Mouse (Mus musculus): ENCODE measurements at regions not wholly inside any gene's neighbourhood (a gene's known extent, or its start where the extent isn't known, plus 50 kb on each side); places are given as distances from the start of the nearest gene placed in this dataset.

DNA sequence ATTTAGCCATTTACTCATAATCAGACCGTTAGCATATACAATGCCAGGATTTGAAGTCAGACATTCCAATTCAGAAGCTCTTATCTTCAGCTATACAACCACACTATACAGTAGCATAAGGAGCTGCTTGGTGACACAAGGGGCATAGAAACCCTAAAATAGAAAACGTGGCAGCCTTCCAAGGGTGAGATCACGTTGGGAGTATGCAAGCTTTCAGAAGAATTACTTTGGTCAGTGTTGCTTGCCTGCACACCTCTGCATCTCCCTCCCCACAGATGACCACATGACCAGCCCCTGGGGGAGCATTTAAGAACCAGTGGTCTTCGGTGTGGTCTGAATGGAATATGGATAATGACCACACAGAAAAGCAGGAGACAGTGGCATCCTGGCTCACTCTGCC lies 74.9 kb upstream of the Gnao1 start:
- 73% methylated on average over 4 of the region's 4 CpGs for WGBS
- no peak for ATAC-seq (ENCODE audit: insufficient number of reproducible peaks, insufficient read depth, low FRiP score, low TSS enrichment, low read depth)
- no peaks in the 10 kb centered on the region for H3K27me3 ChIP-seq
- H3K4me2 ChIP-seq = no peak overlapping the region
- no peak overlapping the region for H3K9ac ChIP-seq (replicated peaks)
- H3K4me1 ChIP-seq (replicated peaks) = no peaks in the 10 kb centered on the region
- no peak overlapping the region for H3K4me3 ChIP-seq (replicated peaks)
- no peaks in the 10 kb centered on the region for H3K9me3 ChIP-seq
- H3K27ac ChIP-seq = no peak overlapping the region
- no peaks in the 10 kb centered on the region for H3K36me3 ChIP-seq

DNA sequence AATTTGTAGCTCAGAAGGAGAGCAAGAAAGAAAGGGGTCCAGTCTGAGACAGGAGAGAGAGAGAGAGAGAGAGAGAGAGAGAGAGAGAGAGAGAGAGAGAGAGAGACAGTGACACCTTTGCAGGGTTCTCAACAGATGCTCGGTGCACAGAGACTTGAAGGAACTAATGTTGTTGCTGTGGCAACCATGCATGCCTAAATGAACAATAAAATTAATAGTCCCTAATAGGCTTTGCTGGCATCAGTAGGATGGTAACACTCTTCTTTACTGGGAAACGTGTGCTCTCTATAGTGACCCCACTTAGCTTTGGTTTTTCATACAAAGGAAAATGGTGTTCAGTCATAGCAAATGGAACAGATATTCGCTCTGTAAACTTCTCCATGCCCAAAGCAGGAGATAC lies 69.5 kb upstream of the Gnao1 start:
- no peak for ATAC-seq (ENCODE audit: insufficient number of reproducible peaks, insufficient read depth, low FRiP score, low TSS enrichment, low read depth)
- H3K36me3 ChIP-seq = no peaks in the 10 kb centered on the region
- H3K4me2 ChIP-seq = no peak overlapping the region
- H3K27me3 ChIP-seq = no peaks in the 10 kb centered on the region
- no peak overlapping the region for H3K9ac ChIP-seq (replicated peaks)
- no peak overlapping the region for H3K27ac ChIP-seq
- H3K4me3 ChIP-seq (replicated peaks) = no peak overlapping the region
- no peaks in the 10 kb centered on the region for H3K4me1 ChIP-seq (replicated peaks)
- H3K9me3 ChIP-seq = no peaks in the 10 kb centered on the region
- 60% methylated on average over 3 of the region's 3 CpGs for WGBS

DNA sequence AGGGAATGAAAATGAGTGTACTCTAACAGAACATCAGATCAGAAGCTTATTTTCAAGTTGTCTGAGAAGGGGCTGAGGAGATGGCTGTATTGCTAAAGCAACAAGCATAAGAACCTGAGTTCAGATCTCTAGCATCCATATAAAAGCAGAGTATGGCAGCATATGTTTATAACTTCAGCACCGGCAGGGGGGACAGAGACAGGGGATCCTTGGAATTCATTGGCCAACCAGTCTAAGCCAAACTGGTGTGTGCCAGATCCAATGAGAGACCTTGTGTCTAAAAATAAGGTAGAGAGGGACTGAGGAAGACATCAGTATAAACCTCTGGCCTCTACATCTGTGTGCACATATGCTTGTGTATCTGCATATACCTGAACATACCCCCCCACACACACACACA lies 61.0 kb upstream of the Gnao1 start:
- WGBS = 69% methylated on average over 1 of the region's 1 CpGs
- ATAC-seq (ENCODE audit: insufficient number of reproducible peaks, insufficient read depth, low FRiP score, low TSS enrichment, low read depth) = no peak
- Histone ChIP-seq H3K4me2 (no peak overlapping the region), H3K36me3 (no peaks in the 10 kb centered on the region), H3K9me3 (no peaks in the 10 kb centered on the region), H3K9ac (replicated peaks) (no peak overlapping the region), H3K27ac (no peak overlapping the region), H3K4me1 (replicated peaks) (no peaks in the 10 kb centered on the region), H3K27me3 (no peaks in the 10 kb centered on the region), H3K4me3 (replicated peaks) (no peak overlapping the region)

DNA sequence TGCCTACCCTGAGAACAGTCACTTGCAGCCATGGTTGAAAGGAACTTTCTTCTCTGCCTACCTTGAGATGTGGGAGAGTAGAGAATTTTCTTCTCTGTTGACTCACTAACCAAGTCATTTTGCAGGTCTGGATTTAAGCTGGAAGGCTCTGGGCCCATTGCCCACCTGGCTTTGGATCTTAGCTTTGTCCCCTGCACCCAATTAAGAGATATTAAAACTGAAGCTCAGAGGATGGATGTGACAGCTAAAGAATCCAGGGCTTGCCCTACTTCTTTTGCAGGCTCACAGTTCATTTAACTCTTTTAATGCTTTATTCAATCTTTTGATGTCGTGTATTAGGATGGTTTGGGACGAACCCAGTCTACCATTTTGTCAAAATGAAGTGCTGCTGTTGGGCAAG lies 58.8 kb upstream of the Gnao1 start:
- no peak overlapping the region for H3K4me2 ChIP-seq
- H3K36me3 ChIP-seq = no peaks in the 10 kb centered on the region
- no peaks in the 10 kb centered on the region for H3K4me1 ChIP-seq (replicated peaks)
- H3K27ac ChIP-seq = no peak overlapping the region
- no peak overlapping the region for H3K9ac ChIP-seq (replicated peaks)
- 72% methylated on average over 2 of the region's 2 CpGs for WGBS
- no peak for ATAC-seq (ENCODE audit: insufficient number of reproducible peaks, insufficient read depth, low FRiP score, low TSS enrichment, low read depth)
- H3K9me3 ChIP-seq = no peaks in the 10 kb centered on the region
- H3K27me3 ChIP-seq = no peaks in the 10 kb centered on the region
- no peak overlapping the region for H3K4me3 ChIP-seq (replicated peaks)

DNA sequence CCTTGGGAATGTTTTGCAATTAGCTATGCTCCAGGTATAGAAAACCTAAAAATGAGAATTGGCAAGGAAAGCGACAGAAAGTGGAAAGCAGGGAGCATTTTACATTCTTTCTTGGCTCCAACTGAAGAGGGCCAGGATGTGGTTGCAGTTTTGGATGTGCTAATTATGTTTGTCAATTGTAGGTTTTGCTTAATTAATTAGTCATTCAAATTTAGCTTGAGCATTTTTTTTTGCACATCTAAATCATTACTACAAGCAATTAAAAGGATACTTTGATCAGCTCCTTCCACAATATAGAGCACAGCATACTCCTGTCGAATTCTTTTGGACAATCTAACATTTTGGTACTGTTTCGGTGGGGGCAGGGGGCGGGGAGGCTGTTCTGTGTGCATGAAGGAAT lies 53.8 kb upstream of the Gnao1 start:
- Histone ChIP-seq H3K9ac (replicated peaks) (no peak overlapping the region), H3K27ac (no peak overlapping the region), H3K4me2 (no peak overlapping the region), H3K36me3 (no peaks in the 10 kb centered on the region), H3K27me3 (no peaks in the 10 kb centered on the region), H3K9me3 (no peaks in the 10 kb centered on the region), H3K4me3 (replicated peaks) (no peak overlapping the region), H3K4me1 (replicated peaks) (no peaks in the 10 kb centered on the region)
- no peak for ATAC-seq (ENCODE audit: insufficient number of reproducible peaks, insufficient read depth, low FRiP score, low TSS enrichment, low read depth)
- 92% methylated on average over 4 of the region's 4 CpGs for WGBS

All from limb, embryonic 12.5 days (tissue).